Mouse (Mus musculus) spleen, adult 2 months (tissue): ENCODE measurements around the gene Mtss1l.

Experiments
- CTCF ChIP-seq: fragments of 200-500 bp; IDR thresholded peaks from 2 replicates; pipeline ENCODE4 v1.5.1; 2011; ENCODE audit warnings: mild to moderate bottlenecking, inconsistent platforms; ENCODE audit not compliant: insufficient read depth, insufficient read length, insufficient replicate concordance; ENCODE audit errors: extremely low read depth
- POLR2A ChIP-seq: fragments of 200-500 bp; IDR thresholded peaks from 2 replicates; pipeline ENCODE4 v1.6.1; 2011; ENCODE audit warnings: low read depth, low read length, inconsistent platforms

DNA sequence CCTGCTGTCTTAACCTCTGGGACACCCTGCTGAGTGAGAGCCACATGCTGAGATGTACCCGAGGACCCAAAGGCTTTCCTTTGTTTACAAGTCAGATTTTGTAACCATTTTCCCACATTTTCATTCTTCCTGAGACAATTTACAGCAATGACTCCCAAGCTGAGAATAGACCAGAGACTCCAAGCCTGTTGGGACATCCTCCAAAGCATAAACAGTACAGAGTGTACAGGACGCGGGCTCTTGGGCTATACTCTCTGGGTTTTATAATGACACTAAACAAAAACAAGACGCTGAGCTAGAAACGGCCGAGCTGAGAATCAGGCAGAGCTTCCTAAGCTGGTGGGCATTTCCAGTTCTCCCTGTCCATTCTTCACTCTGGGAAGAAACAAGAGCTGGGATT is 53.4 kb downstream of the Mtss1l start:
- no peak for TF ChIP-seq CTCF
- no peak for TF ChIP-seq POLR2A
